Mouse (Mus musculus) hindbrain, embryonic 11.5 days (tissue): ENCODE measurements at regions not wholly inside any gene's neighbourhood (a gene's known extent, or its start where the extent isn't known, plus 50 kb on each side); places are given as distances from the start of the nearest gene placed in this dataset.
"Not testable (repeated sequence)": the region's sequence is repeated elsewhere in the genome, so short reads cannot be mapped to it uniquely, and the experiment has no call there.

Experiments
- ATAC-seq: fragments of 200-750 bp; cut with Nextera tagmentation; 2 replicates; pipeline ENCODE4 v1.8.0; 2017; ENCODE audit warnings: mild to moderate bottlenecking, moderate TSS enrichment, moderate library complexity; ENCODE audit not compliant: low FRiP score
- DNase-seq: peaks from one replicate; pipeline ENCODE4 v3.0.0-alpha.2; 2015; ENCODE audit warnings: low spot score
- H3K27ac ChIP-seq: fragments of 300-500 bp; sonication (generic); 2 replicates; pipeline ENCODE4 v1.5.1; 2014; ENCODE audit warnings: mild to moderate bottlenecking, low read depth, low read length
- H3K27me3 ChIP-seq: fragments of 300-500 bp; sonication (generic); 2 replicates; pipeline ENCODE4 v1.6.1; 2014; ENCODE audit warnings: mild to moderate bottlenecking, low read length, moderate library complexity, mixed read lengths; ENCODE audit not compliant: control insufficient read depth, insufficient read depth
- H3K36me3 ChIP-seq: fragments of 300-500 bp; sonication (generic); 2 replicates; pipeline ENCODE4 v1.6.1; 2014; ENCODE audit warnings: mild to moderate bottlenecking, low read length, moderate library complexity, mixed read lengths; ENCODE audit not compliant: control insufficient read depth, insufficient read depth
- H3K4me1 ChIP-seq: fragments of 300-500 bp; sonication (generic); replicated peaks from 2 replicates; pipeline ENCODE4 v1.6.1; 2014; ENCODE audit warnings: low read length, mixed read lengths; ENCODE audit not compliant: control insufficient read depth, insufficient read depth
- H3K4me2 ChIP-seq: fragments of 300-500 bp; sonication (generic); replicated peaks from 2 replicates; pipeline ENCODE4 v1.6.1; 2014; ENCODE audit warnings: mild to moderate bottlenecking, low read depth, low read length
- H3K4me3 ChIP-seq: fragments of 300-500 bp; sonication (generic); 2 replicates; pipeline ENCODE4 v1.5.1; 2014; ENCODE audit warnings: low read depth, low read length
- H3K9ac ChIP-seq: fragments of 300-500 bp; sonication (generic); 2 replicates; pipeline ENCODE4 v1.6.1; 2014; ENCODE audit warnings: low read depth, low read length
- H3K9me3 ChIP-seq: fragments of 300-500 bp; sonication (generic); 2 replicates; pipeline ENCODE4 v1.6.1; 2016; ENCODE audit warnings: low read length; ENCODE audit not compliant: control insufficient read depth
- WGBS: fragments of 180-500 bp; shearing (Covaris S2); extraction: QIAGEN DNeasy Blood & Tissue Kit; methylation state at CpG from one replicate; pipeline ENCODE4 v1.1.7; 2014; 5-methylcytosine and 5-hydroxymethylcytosine counted together

DNA sequence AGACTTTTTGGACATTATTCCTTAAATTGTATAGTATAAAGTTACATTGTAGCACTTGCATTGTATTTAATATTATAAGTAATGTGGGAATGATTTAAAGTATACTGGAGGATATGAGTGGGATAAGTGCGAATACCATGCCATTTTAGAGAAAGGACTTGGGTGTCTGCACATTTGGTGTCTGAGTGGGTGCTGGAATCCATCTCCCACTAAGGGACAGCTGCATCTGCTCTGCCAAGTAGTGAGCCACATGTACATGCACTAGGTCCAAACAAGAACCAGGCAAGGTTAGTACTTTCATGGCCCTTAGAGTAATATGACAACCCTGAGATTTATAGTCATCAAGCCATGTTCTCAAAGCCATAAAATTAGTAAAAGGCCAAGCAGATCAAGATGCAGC is 146.0 kb upstream of the Pcsk5 start:
- Histone ChIP-seq H3K27me3 (no peaks in the 10 kb centered on the region), H3K27ac (no peak overlapping the region), H3K9ac (no peak overlapping the region), H3K4me2 (no peak overlapping the region), H3K4me3 (no peak overlapping the region), H3K4me1 (no peaks in the 10 kb centered on the region), H3K36me3 (no peaks in the 10 kb centered on the region), H3K9me3 (no peaks in the 10 kb centered on the region)
- DNase-seq, result no peak
- WGBS, result 91% methylated on average over 1 of the region's 1 CpGs
- ATAC-seq, result no peak

GRCm38 (mm10) chr19:17965566-17965965 is 128.1 kb upstream of the Pcsk5 start:
- Histone ChIP-seq H3K27ac (no peak overlapping the region), H3K9ac (no peak overlapping the region), H3K36me3 (no peaks in the 10 kb centered on the region), H3K4me1 (no peaks in the 10 kb centered on the region), H3K27me3 (no peaks in the 10 kb centered on the region), H3K9me3 (no peaks in the 10 kb centered on the region), H3K4me3 (no peak overlapping the region), H3K4me2 (no peak overlapping the region)
- 82% methylated on average over 1 of the region's 1 CpGs for WGBS
- ATAC-seq (no peak), DNase-seq (no peak)

DNA sequence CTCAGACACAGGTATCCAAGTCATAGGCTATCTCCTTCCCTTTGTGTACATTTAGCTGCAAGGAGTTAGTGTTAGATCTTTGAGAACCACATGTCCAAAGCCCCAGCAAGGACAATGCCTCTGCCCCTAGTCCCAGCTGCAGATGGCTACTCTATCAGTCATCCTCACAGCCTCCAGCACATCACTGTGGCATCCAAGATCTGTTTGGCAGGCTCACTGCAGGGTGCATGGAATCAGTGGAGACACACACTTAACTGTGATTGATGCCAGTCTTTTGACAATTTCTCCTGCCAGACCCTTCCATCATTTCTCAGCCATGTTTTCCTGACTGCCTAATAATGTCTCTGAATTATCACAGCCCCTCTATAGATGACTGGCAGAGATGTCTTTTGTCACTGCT is 121.0 kb upstream of the Pcsk5 start:
- Histone ChIP-seq H3K9me3 (no peaks in the 10 kb centered on the region), H3K4me1 (no peaks in the 10 kb centered on the region), H3K27me3 (no peaks in the 10 kb centered on the region), H3K27ac (no peak overlapping the region), H3K36me3 (no peaks in the 10 kb centered on the region), H3K4me2 (no peak overlapping the region), H3K9ac (no peak overlapping the region), H3K4me3 (no peak overlapping the region)
- no peak; the same call in 1 of the 2 replicates for ATAC-seq
- peak; percentile 3 for DNase-seq

- no peak for ATAC-seq
Measured at GRCm38 (mm10) chr19:17932665-17933064, 95.2 kb upstream of the Pcsk5 start.

DNA sequence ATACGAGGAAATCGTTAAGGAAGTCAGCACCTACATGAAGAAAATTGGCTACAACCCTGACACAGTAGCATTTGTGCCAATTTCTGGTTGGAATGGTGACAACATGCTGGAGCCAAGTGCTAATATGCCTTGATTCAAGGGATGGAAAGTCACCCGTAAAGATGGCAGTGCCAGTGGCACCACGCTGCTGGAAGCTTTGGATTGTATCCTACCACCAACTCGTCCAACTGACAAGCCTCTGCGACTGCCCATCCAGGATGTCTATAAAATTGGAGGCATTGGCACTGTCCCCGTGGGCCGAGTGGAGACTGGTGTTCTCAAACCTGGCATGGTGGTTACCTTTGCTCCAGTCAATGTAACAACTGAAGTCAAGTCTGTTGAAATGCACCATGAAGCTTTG is 89.7 kb upstream of the Pcsk5 start:
- H3K4me1 ChIP-seq, H3K4me3 ChIP-seq, ATAC-seq, DNase-seq, H3K9ac ChIP-seq, H3K27me3 ChIP-seq, H3K27ac ChIP-seq, H3K36me3 ChIP-seq, H3K9me3 ChIP-seq, H3K4me2 ChIP-seq: not testable (repeated sequence)
- WGBS, result 94% methylated on average over 8 of the region's 8 CpGs

More at GRCm38 (mm10) chr19:17932665-17933064, 95.2 kb upstream of the Pcsk5 start:
- H3K9ac ChIP-seq, result no peak overlapping the region
- H3K9me3 ChIP-seq, result no peaks in the 10 kb centered on the region
- H3K36me3 ChIP-seq, result no peaks in the 10 kb centered on the region
- no peak overlapping the region for H3K27ac ChIP-seq
- no peaks in the 10 kb centered on the region for H3K27me3 ChIP-seq
- H3K4me3 ChIP-seq, result no peak overlapping the region
- no peaks in the 10 kb centered on the region for H3K4me1 ChIP-seq
- 84% methylated on average over 4 of the region's 4 CpGs for WGBS
- no peak overlapping the region for H3K4me2 ChIP-seq
- DNase-seq, result no peak

- DNase-seq (no peak), ATAC-seq (no peak)
- Histone ChIP-seq H3K4me2 (no peak overlapping the region), H3K4me3 (no peak overlapping the region), H3K27ac (no peak overlapping the region), H3K9ac (no peak overlapping the region), H3K4me1 (no peaks in the 10 kb centered on the region), H3K9me3 (no peaks in the 10 kb centered on the region), H3K36me3 (no peaks in the 10 kb centered on the region), H3K27me3 (no peaks in the 10 kb centered on the region)
- 78% methylated on average over 1 of the region's 1 CpGs for WGBS
Measured at GRCm38 (mm10) chr19:17907579-17907978, 70.1 kb upstream of the Pcsk5 start.

- 85% methylated on average over 3 of the region's 3 CpGs for WGBS
- H3K9ac ChIP-seq, result no peak overlapping the region
- H3K4me3 ChIP-seq, result no peak overlapping the region
- H3K9me3 ChIP-seq, result no peaks in the 10 kb centered on the region
- H3K4me1 ChIP-seq, result no peaks in the 10 kb centered on the region
- H3K36me3 ChIP-seq, result no peaks in the 10 kb centered on the region
- H3K27ac ChIP-seq, result no peak overlapping the region
- DNase-seq, result no peak
- ATAC-seq, result no peak
- H3K27me3 ChIP-seq, result no peaks in the 10 kb centered on the region
- H3K4me2 ChIP-seq, result no peak overlapping the region
Measured at GRCm38 (mm10) chr19:17904120-17904519, 66.7 kb upstream of the Pcsk5 start.

- H3K27me3 ChIP-seq, result no peaks in the 10 kb centered on the region
- DNase-seq (no peak), ATAC-seq (no peak)
- no peak overlapping the region for H3K27ac ChIP-seq
- no peaks in the 10 kb centered on the region for H3K9me3 ChIP-seq
- H3K4me3 ChIP-seq, result no peak overlapping the region
- H3K36me3 ChIP-seq, result no peaks in the 10 kb centered on the region
- no peak overlapping the region for H3K9ac ChIP-seq
- no peaks in the 10 kb centered on the region for H3K4me1 ChIP-seq
- no peak overlapping the region for H3K4me2 ChIP-seq
Measured at GRCm38 (mm10) chr19:17892615-17893014, 55.2 kb upstream of the Pcsk5 start.
